Mouse (Mus musculus): ENCODE results near the gene Tspan9. TPM values are rescaled to one million over a fixed set of nuclear protein-coding genes. Genes with fewer than 3 reads are reported as not detected.
A peak's percentile ranks its signal among the peaks of the same experiment; 100 is the strongest.

The Tspan9 gene
- polyA plus RNA-seq, 1 experiment from 2014 or later: 32.7 TPM

GRCm38 (mm10) chr6:128130686-128131085 lies 12.7 kb downstream of the Tspan9 start:
- H3K4me1 ChIP-seq (replicated peaks): peaks cover 50% of the 10 kb centered on the region
- no peak for ATAC-seq (ENCODE audit: low FRiP score)
- no peak overlapping the region for H3K4me2 ChIP-seq
- no peak overlapping the region for H3K27ac ChIP-seq
- no peak overlapping the region for H3K9ac ChIP-seq
- no peaks in the 10 kb centered on the region for H3K36me3 ChIP-seq
- H3K4me3 ChIP-seq: no peak overlapping the region
- H3K27me3 ChIP-seq: no peaks in the 10 kb centered on the region
- WGBS: 59% methylated on average over 4 of the region's 4 CpGs
- no peaks in the 10 kb centered on the region for H3K9me3 ChIP-seq

GRCm38 (mm10) chr6:128129382-128129781 lies 14.0 kb downstream of the Tspan9 start:
- Histone ChIP-seq H3K27ac (peak overlapping the region; percentile 78; the same call in 1 of the 2 replicates), H3K4me1 (replicated peaks) (peaks cover 42% of the 10 kb centered on the region)
- 31% methylated on average over 5 of the region's 5 CpGs for WGBS

GRCm38 (mm10) chr6:128127312-128127711 lies 16.1 kb downstream of the Tspan9 start:
- Histone ChIP-seq H3K4me1 (replicated peaks) (peaks cover 37% of the 10 kb centered on the region), H3K36me3 (no peaks in the 10 kb centered on the region), H3K27ac (no peak overlapping the region), H3K9me3 (no peaks in the 10 kb centered on the region), H3K27me3 (no peaks in the 10 kb centered on the region), H3K9ac (no peak overlapping the region), H3K4me2 (no peak overlapping the region), H3K4me3 (no peak overlapping the region)
- WGBS: 87% methylated on average over 3 of the region's 3 CpGs
- no peak for ATAC-seq (ENCODE audit: low FRiP score)

More at GRCm38 (mm10) chr6:128129382-128129781, 14.0 kb downstream of the Tspan9 start:
- Histone ChIP-seq H3K4me2 (no peak overlapping the region), H3K4me3 (no peak overlapping the region), H3K36me3 (no peaks in the 10 kb centered on the region), H3K9me3 (no peaks in the 10 kb centered on the region), H3K27me3 (no peaks in the 10 kb centered on the region), H3K9ac (no peak overlapping the region)
- 0 out of 2 replicates have a peak, but pooled peaks have one; percentile 3 for ATAC-seq (ENCODE audit: low FRiP score)

GRCm38 (mm10) chr6:128126876-128127275 lies 16.5 kb downstream of the Tspan9 start:
- Histone ChIP-seq H3K27me3 (no peaks in the 10 kb centered on the region), H3K36me3 (no peaks in the 10 kb centered on the region), H3K4me1 (replicated peaks) (peaks cover 38% of the 10 kb centered on the region), H3K4me3 (no peak overlapping the region), H3K9me3 (no peaks in the 10 kb centered on the region), H3K27ac (no peak overlapping the region), H3K9ac (no peak overlapping the region), H3K4me2 (no peak overlapping the region)
- WGBS: 66% methylated on average over 4 of the region's 4 CpGs
- no peak for ATAC-seq (ENCODE audit: low FRiP score)

- no peaks in the 10 kb centered on the region for H3K9me3 ChIP-seq
- peaks cover 33% of the 10 kb centered on the region for H3K4me1 ChIP-seq (replicated peaks)
- H3K27ac ChIP-seq: no peak overlapping the region
- H3K9ac ChIP-seq: no peak overlapping the region
- H3K4me2 ChIP-seq: no peak overlapping the region
- no peaks in the 10 kb centered on the region for H3K36me3 ChIP-seq
- no peaks in the 10 kb centered on the region for H3K27me3 ChIP-seq
- ATAC-seq (ENCODE audit: low FRiP score): no peak
- H3K4me3 ChIP-seq: no peak overlapping the region
- 89% methylated on average over 3 of the region's 3 CpGs for WGBS
Observed at GRCm38 (mm10) chr6:128125464-128125863, 17.9 kb downstream of the Tspan9 start.

- Histone ChIP-seq H3K4me2 (no peak overlapping the region), H3K27ac (no peak overlapping the region), H3K4me3 (no peak overlapping the region), H3K9ac (no peak overlapping the region), H3K9me3 (no peaks in the 10 kb centered on the region), H3K27me3 (no peaks in the 10 kb centered on the region), H3K36me3 (no peaks in the 10 kb centered on the region), H3K4me1 (replicated peaks) (peaks cover 28% of the 10 kb centered on the region)
- 74% methylated on average over 10 of the region's 10 CpGs for WGBS
- ATAC-seq (ENCODE audit: low FRiP score): no peak
Observed at GRCm38 (mm10) chr6:128124222-128124971, 19.0 kb downstream of the Tspan9 start.

- peak overlapping the region; percentile 4; the same call in 1 of the 2 replicates for H3K27ac ChIP-seq
- H3K9ac ChIP-seq: no peak overlapping the region
- no peak overlapping the region for H3K4me2 ChIP-seq
- no peaks in the 10 kb centered on the region for H3K27me3 ChIP-seq
- ATAC-seq (ENCODE audit: low FRiP score): no peak
- H3K4me1 ChIP-seq (replicated peaks): peaks cover 19% of the 10 kb centered on the region
- H3K9me3 ChIP-seq: no peaks in the 10 kb centered on the region
- no peaks in the 10 kb centered on the region for H3K36me3 ChIP-seq
- 65% methylated on average over 5 of the region's 5 CpGs for WGBS
- H3K4me3 ChIP-seq: no peak overlapping the region
Observed at GRCm38 (mm10) chr6:128122127-128122526, 21.3 kb downstream of the Tspan9 start.

- Histone ChIP-seq H3K9me3 (no peaks in the 10 kb centered on the region), H3K4me2 (no peak overlapping the region), H3K27me3 (no peaks in the 10 kb centered on the region), H3K9ac (no peak overlapping the region), H3K4me3 (no peak overlapping the region), H3K4me1 (replicated peaks) (peaks cover 19% of the 10 kb centered on the region), H3K27ac (no peak overlapping the region), H3K36me3 (no peaks in the 10 kb centered on the region)
- WGBS: 88% methylated on average over 5 of the region's 5 CpGs
- ATAC-seq (ENCODE audit: low FRiP score): no peak
Observed at GRCm38 (mm10) chr6:128121691-128122090, 21.7 kb downstream of the Tspan9 start.

- Histone ChIP-seq H3K9ac (no peak overlapping the region), H3K4me2 (no peak overlapping the region), H3K27me3 (no peaks in the 10 kb centered on the region), H3K9me3 (no peaks in the 10 kb centered on the region), H3K36me3 (no peaks in the 10 kb centered on the region), H3K4me1 (replicated peaks) (peaks cover 16% of the 10 kb centered on the region), H3K4me3 (no peak overlapping the region), H3K27ac (no peak overlapping the region)
- 66% methylated on average over 12 of the region's 12 CpGs for WGBS
- ATAC-seq (ENCODE audit: low FRiP score): no peak
Observed at GRCm38 (mm10) chr6:128120806-128121205, 22.6 kb downstream of the Tspan9 start.

GRCm38 (mm10) chr6:128118670-128119230 lies 24.6 kb downstream of the Tspan9 start:
- Histone ChIP-seq H3K9ac (no peak overlapping the region), H3K4me1 (replicated peaks) (peaks cover 33% of the 10 kb centered on the region), H3K9me3 (no peaks in the 10 kb centered on the region), H3K27ac (no peak overlapping the region), H3K4me3 (no peak overlapping the region), H3K4me2 (no peak overlapping the region), H3K27me3 (no peaks in the 10 kb centered on the region), H3K36me3 (no peaks in the 10 kb centered on the region)
- 92% methylated on average over 7 of the region's 7 CpGs for WGBS
- no peak for ATAC-seq (ENCODE audit: low FRiP score)

- ATAC-seq (ENCODE audit: low FRiP score): no peak
- H3K4me1 ChIP-seq (replicated peaks): peaks cover 46% of the 10 kb centered on the region
- H3K4me2 ChIP-seq: no peak overlapping the region
- no peak overlapping the region for H3K9ac ChIP-seq
- H3K4me3 ChIP-seq: no peak overlapping the region
- 57% methylated on average over 10 of the region's 10 CpGs for WGBS
- H3K27ac ChIP-seq: no peak overlapping the region; the same call in 1 of the 2 replicates
- H3K9me3 ChIP-seq: no peaks in the 10 kb centered on the region
- no peaks in the 10 kb centered on the region for H3K27me3 ChIP-seq
- H3K36me3 ChIP-seq: no peaks in the 10 kb centered on the region
Observed at GRCm38 (mm10) chr6:128116836-128117542, 26.4 kb downstream of the Tspan9 start.

GRCm38 (mm10) chr6:128116344-128116743 lies 27.1 kb downstream of the Tspan9 start:
- no peak for ATAC-seq (ENCODE audit: low FRiP score)
- no peak overlapping the region for H3K9ac ChIP-seq
- 88% methylated on average over 2 of the region's 2 CpGs for WGBS
- no peaks in the 10 kb centered on the region for H3K36me3 ChIP-seq
- H3K9me3 ChIP-seq: no peaks in the 10 kb centered on the region
- H3K4me3 ChIP-seq: no peak overlapping the region
- peaks cover 53% of the 10 kb centered on the region for H3K4me1 ChIP-seq (replicated peaks)
- no peak overlapping the region for H3K27ac ChIP-seq
- H3K27me3 ChIP-seq: no peaks in the 10 kb centered on the region
- H3K4me2 ChIP-seq: no peak overlapping the region
